Mouse (Mus musculus) liver, embryonic 14.5 days (tissue): Measurements from ENCODE around the gene Stat5b.

Source experiments
- CTCF ChIP-seq: IDR thresholded peaks from 2 replicates; pipeline ENCODE4 v1.5.1; 2016; ENCODE audit warnings: antibody characterized with exemption, low read depth, control low read depth
- EP300 ChIP-seq: IDR thresholded peaks from 2 replicates; pipeline ENCODE4 v1.6.1; 2016; ENCODE audit warnings: antibody characterized with exemption, low read depth

GRCm38 (mm10) chr11:100887764-100888163, 37.2 kb upstream of the Stat5b start:
- TF ChIP-seq CTCF (no peak), EP300 (no peak)
